Mouse (Mus musculus): ENCODE results near the gene Myo16. TPM values are rescaled to one million over a fixed set of nuclear protein-coding genes. Genes with fewer than 3 reads are reported as not detected.

Gene Myo16
- polyA plus RNA-seq, 1 experiment from 2014 or later: 3.0 TPM

GRCm38 (mm10) chr8:10479059-10479458, 325.3 kb downstream of the Myo16 start:
- 93% methylated on average over 10 of the region's 10 CpGs for WGBS

GRCm38 (mm10) chr8:10480850-10481249, 327.1 kb downstream of the Myo16 start:
- H3K27me3 ChIP-seq (ENCODE audit: control insufficient read depth, insufficient read depth, low read length): no peaks in the 10 kb centered on the region
- H3K9me3 ChIP-seq (ENCODE audit: control insufficient read depth, low read length): no peaks in the 10 kb centered on the region
- no peaks in the 10 kb centered on the region for H3K4me1 ChIP-seq (ENCODE audit: control insufficient read depth, insufficient read depth, low read length)
- ATAC-seq (ENCODE audit: low FRiP score) (no peak), DNase-seq (ENCODE audit: low spot score, missing footprints) (peak; percentile 23)
- 90% methylated on average over 8 of the region's 8 CpGs for WGBS
- no peaks in the 10 kb centered on the region for H3K36me3 ChIP-seq (ENCODE audit: control insufficient read depth, insufficient read depth, low read length)
- H3K4me3 ChIP-seq (ENCODE audit: low read depth, low read length): no peak overlapping the region
- H3K9ac ChIP-seq (ENCODE audit: low read length): no peak overlapping the region
- no peak overlapping the region for H3K4me2 ChIP-seq
- H3K27ac ChIP-seq (ENCODE audit: low read depth, low read length): no peak overlapping the region

More at GRCm38 (mm10) chr8:10479059-10479458, 325.3 kb downstream of the Myo16 start:
- no peaks in the 10 kb centered on the region for H3K9me3 ChIP-seq (ENCODE audit: control insufficient read depth, low read length)
- no peaks in the 10 kb centered on the region for H3K27me3 ChIP-seq (ENCODE audit: control insufficient read depth, insufficient read depth, low read length)
- H3K4me3 ChIP-seq (ENCODE audit: low read depth, low read length): no peak overlapping the region
- DNase-seq (ENCODE audit: low spot score, missing footprints) (peak; percentile 12), ATAC-seq (ENCODE audit: low FRiP score) (no peak)
- H3K4me1 ChIP-seq (ENCODE audit: control insufficient read depth, insufficient read depth, low read length): no peaks in the 10 kb centered on the region
- no peak overlapping the region for H3K9ac ChIP-seq (ENCODE audit: low read length)
- no peak overlapping the region for H3K27ac ChIP-seq (ENCODE audit: low read depth, low read length)
- H3K4me2 ChIP-seq: no peak overlapping the region
- no peaks in the 10 kb centered on the region for H3K36me3 ChIP-seq (ENCODE audit: control insufficient read depth, insufficient read depth, low read length)

GRCm38 (mm10) chr8:10482064-10482463, 328.4 kb downstream of the Myo16 start:
- no peak overlapping the region for H3K4me3 ChIP-seq (ENCODE audit: low read depth, low read length)
- H3K27ac ChIP-seq (ENCODE audit: low read depth, low read length): no peak overlapping the region
- H3K4me1 ChIP-seq (ENCODE audit: control insufficient read depth, insufficient read depth, low read length): no peaks in the 10 kb centered on the region
- 88% methylated on average over 5 of the region's 5 CpGs for WGBS
- H3K27me3 ChIP-seq (ENCODE audit: control insufficient read depth, insufficient read depth, low read length): no peaks in the 10 kb centered on the region
- no peaks in the 10 kb centered on the region for H3K36me3 ChIP-seq (ENCODE audit: control insufficient read depth, insufficient read depth, low read length)
- ATAC-seq (ENCODE audit: low FRiP score) (no peak), DNase-seq (ENCODE audit: low spot score, missing footprints) (peak; percentile 80)
- H3K9ac ChIP-seq (ENCODE audit: low read length): no peak overlapping the region
- no peaks in the 10 kb centered on the region for H3K9me3 ChIP-seq (ENCODE audit: control insufficient read depth, low read length)
- no peak overlapping the region for H3K4me2 ChIP-seq

- WGBS: 79% methylated on average over 1 of the region's 1 CpGs
- Histone ChIP-seq H3K27me3 (ENCODE audit: control insufficient read depth, insufficient read depth, low read length) (no peaks in the 10 kb centered on the region), H3K9me3 (ENCODE audit: control insufficient read depth, low read length) (no peaks in the 10 kb centered on the region), H3K4me3 (ENCODE audit: low read depth, low read length) (no peak overlapping the region), H3K36me3 (ENCODE audit: control insufficient read depth, insufficient read depth, low read length) (no peaks in the 10 kb centered on the region), H3K9ac (ENCODE audit: low read length) (no peak overlapping the region), H3K27ac (ENCODE audit: low read depth, low read length) (no peak overlapping the region), H3K4me1 (ENCODE audit: control insufficient read depth, insufficient read depth, low read length) (no peaks in the 10 kb centered on the region), H3K4me2 (no peak overlapping the region)
- DNase-seq (ENCODE audit: low spot score, missing footprints) (peak; percentile 79), ATAC-seq (ENCODE audit: low FRiP score) (no peak)
Observed at GRCm38 (mm10) chr8:10482880-10483279, 329.2 kb downstream of the Myo16 start.

- H3K9me3 ChIP-seq (ENCODE audit: control insufficient read depth, low read length): no peaks in the 10 kb centered on the region
- no peaks in the 10 kb centered on the region for H3K27me3 ChIP-seq (ENCODE audit: control insufficient read depth, insufficient read depth, low read length)
- H3K27ac ChIP-seq (ENCODE audit: low read depth, low read length): no peak overlapping the region
- no peak for ATAC-seq (ENCODE audit: low FRiP score)
- WGBS: 69% methylated on average over 5 of the region's 5 CpGs
- DNase-seq (ENCODE audit: low spot score, missing footprints): peak; percentile 80
- no peak overlapping the region for H3K4me2 ChIP-seq
- H3K4me1 ChIP-seq (ENCODE audit: control insufficient read depth, insufficient read depth, low read length): no peaks in the 10 kb centered on the region
- H3K4me3 ChIP-seq (ENCODE audit: low read depth, low read length): no peak overlapping the region
- no peak overlapping the region for H3K9ac ChIP-seq (ENCODE audit: low read length)
- H3K36me3 ChIP-seq (ENCODE audit: control insufficient read depth, insufficient read depth, low read length): no peaks in the 10 kb centered on the region
Observed at GRCm38 (mm10) chr8:10483841-10484240, 330.1 kb downstream of the Myo16 start.

GRCm38 (mm10) chr8:10489738-10490419, 336.2 kb downstream of the Myo16 start:
- H3K9me3 ChIP-seq (ENCODE audit: control insufficient read depth, low read length): no peaks in the 10 kb centered on the region
- H3K36me3 ChIP-seq (ENCODE audit: control insufficient read depth, insufficient read depth, low read length): no peaks in the 10 kb centered on the region
- H3K27me3 ChIP-seq (ENCODE audit: control insufficient read depth, insufficient read depth, low read length): no peaks in the 10 kb centered on the region
- DNase-seq (ENCODE audit: low spot score, missing footprints): peak; percentile 79
- no peaks in the 10 kb centered on the region for H3K4me1 ChIP-seq (ENCODE audit: control insufficient read depth, insufficient read depth, low read length)
- H3K9ac ChIP-seq (ENCODE audit: low read length): no peak overlapping the region
- ATAC-seq (ENCODE audit: low FRiP score): no peak
- 89% methylated on average over 10 of the region's 10 CpGs for WGBS
- no peak overlapping the region for H3K4me3 ChIP-seq (ENCODE audit: low read depth, low read length)
- H3K27ac ChIP-seq (ENCODE audit: low read depth, low read length): no peak overlapping the region
- no peak overlapping the region for H3K4me2 ChIP-seq

- DNase-seq (ENCODE audit: low spot score, missing footprints) (no peak), ATAC-seq (ENCODE audit: low FRiP score) (no peak)
- Histone ChIP-seq H3K27me3 (ENCODE audit: control insufficient read depth, insufficient read depth, low read length) (no peaks in the 10 kb centered on the region), H3K4me1 (ENCODE audit: control insufficient read depth, insufficient read depth, low read length) (no peaks in the 10 kb centered on the region), H3K4me3 (ENCODE audit: low read depth, low read length) (no peak overlapping the region), H3K27ac (ENCODE audit: low read depth, low read length) (no peak overlapping the region), H3K36me3 (ENCODE audit: control insufficient read depth, insufficient read depth, low read length) (no peaks in the 10 kb centered on the region), H3K9me3 (ENCODE audit: control insufficient read depth, low read length) (no peaks in the 10 kb centered on the region), H3K9ac (ENCODE audit: low read length) (no peak overlapping the region), H3K4me2 (no peak overlapping the region)
- WGBS: 93% methylated on average over 2 of the region's 2 CpGs
Observed at GRCm38 (mm10) chr8:10490420-10490784, 336.7 kb downstream of the Myo16 start.

- Histone ChIP-seq H3K36me3 (ENCODE audit: control insufficient read depth, insufficient read depth, low read length) (no peaks in the 10 kb centered on the region), H3K9me3 (ENCODE audit: control insufficient read depth, low read length) (no peaks in the 10 kb centered on the region), H3K27ac (ENCODE audit: low read depth, low read length) (no peak overlapping the region), H3K4me3 (ENCODE audit: low read depth, low read length) (no peak overlapping the region), H3K27me3 (ENCODE audit: control insufficient read depth, insufficient read depth, low read length) (no peaks in the 10 kb centered on the region), H3K4me2 (no peak overlapping the region), H3K9ac (ENCODE audit: low read length) (no peak overlapping the region), H3K4me1 (ENCODE audit: control insufficient read depth, insufficient read depth, low read length) (no peaks in the 10 kb centered on the region)
- DNase-seq (ENCODE audit: low spot score, missing footprints) (no peak), ATAC-seq (ENCODE audit: low FRiP score) (no peak)
- WGBS: 77% methylated on average over 6 of the region's 6 CpGs
Observed at GRCm38 (mm10) chr8:10490874-10491273, 337.2 kb downstream of the Myo16 start.

- WGBS: 11% methylated on average over 8 of the region's 8 CpGs
- no peak overlapping the region for H3K4me2 ChIP-seq
- no peaks in the 10 kb centered on the region for H3K4me1 ChIP-seq (ENCODE audit: control insufficient read depth, insufficient read depth, low read length)
- no peaks in the 10 kb centered on the region for H3K9me3 ChIP-seq (ENCODE audit: control insufficient read depth, low read length)
- ATAC-seq (ENCODE audit: low FRiP score) (no peak), DNase-seq (ENCODE audit: low spot score, missing footprints) (peak; percentile 81)
- H3K9ac ChIP-seq (ENCODE audit: low read length): no peak overlapping the region
- H3K4me3 ChIP-seq (ENCODE audit: low read depth, low read length): no peak overlapping the region
- H3K36me3 ChIP-seq (ENCODE audit: control insufficient read depth, insufficient read depth, low read length): no peaks in the 10 kb centered on the region
- H3K27ac ChIP-seq (ENCODE audit: low read depth, low read length): no peak overlapping the region; the same call in 1 of the 2 replicates
- H3K27me3 ChIP-seq (ENCODE audit: control insufficient read depth, insufficient read depth, low read length): no peaks in the 10 kb centered on the region
Observed at GRCm38 (mm10) chr8:10499846-10500245, 346.1 kb downstream of the Myo16 start.

Measured in midbrain, embryonic 11.5 days (tissue).